Mouse (Mus musculus): ENCODE measurements around the gene Myh2. TPM values are rescaled to one million over a fixed set of nuclear protein-coding genes. Genes with fewer than 3 reads are reported as not detected.

The Myh2 gene
- under 1 TPM; 0.63 to 0.69 TPM for total RNA-seq (2021)

GRCm38 (mm10) chr11:67170727-67171126 lies at the start of gene Myh2:
TSS of gene Myh2 (plus strand) at chr11:67171027.
- intact Hi-C loops (cut with DNase I) = no loop called here
- no peak for DNase-seq (ENCODE audit: low spot score in 2 of 2)

DNA sequence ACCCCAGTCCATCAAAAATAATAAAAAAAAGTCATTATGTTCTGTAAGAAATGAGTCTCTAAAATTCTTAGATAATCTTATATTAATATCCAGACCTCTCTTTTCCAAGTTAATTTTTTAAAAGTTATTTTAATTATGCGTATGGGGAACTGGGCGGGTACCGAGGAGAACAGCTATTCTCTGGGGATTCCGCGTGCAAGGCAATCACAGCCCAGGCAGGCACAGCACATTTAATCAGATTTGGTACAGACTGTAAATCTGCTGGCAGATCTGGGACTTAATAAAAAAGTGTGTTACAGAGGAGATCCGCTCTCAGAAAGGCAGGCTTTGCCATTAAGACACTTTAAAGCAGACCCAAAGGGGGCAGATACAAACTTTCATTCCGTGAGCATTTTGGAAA lies 45.9 kb upstream of the Myh2 start:
- DNase-seq (ENCODE audit: low spot score in 2 of 2) = peak in 1 of 2 experiments; percentile 20
- intact Hi-C loops (cut with DNase I) = loop anchor here (2.0 kb wide), 1 partner anchor 104 kb away; no protein-coding TSS in a partner anchor

DNA sequence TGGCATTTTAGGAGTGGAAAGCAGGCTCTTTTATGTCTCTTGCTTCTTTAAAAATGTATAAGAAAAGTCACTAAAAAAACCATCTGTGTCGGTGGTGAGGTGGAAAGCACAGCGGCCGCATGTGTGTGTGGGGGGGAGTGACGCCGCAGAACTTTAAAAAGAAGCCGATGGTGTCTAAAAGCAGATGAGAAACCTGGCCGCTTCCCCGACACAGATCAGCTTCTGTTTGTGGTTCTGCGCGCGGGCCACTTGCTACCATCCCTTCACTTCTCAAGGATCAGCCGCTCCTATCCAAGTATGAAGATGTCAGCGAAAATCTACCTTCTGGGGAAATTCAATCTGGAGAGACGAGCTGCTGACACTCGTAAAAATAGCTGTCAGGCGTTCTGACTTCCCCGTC lies 45.5 kb upstream of the Myh2 start:
- peak; percentile 65 to 84 for DNase-seq (ENCODE audit: low spot score in 2 of 2)
- intact Hi-C loops (cut with DNase I) = loop anchor here (2.0 kb wide), 1 partner anchor 103 kb away; no protein-coding TSS in a partner anchor

- intact Hi-C loops (cut with DNase I) = no loop called here
- no peak for DNase-seq (ENCODE audit: low spot score in 2 of 2)
Measured at GRCm38 (mm10) chr11:67133526-67133925, 37.3 kb upstream of the Myh2 start.

GRCm38 (mm10) chr11:67134654-67135053 lies 36.2 kb upstream of the Myh2 start:
- intact Hi-C loops (cut with DNase I) = no loop called here
- DNase-seq (ENCODE audit: low spot score in 2 of 2) = no peak

DNA sequence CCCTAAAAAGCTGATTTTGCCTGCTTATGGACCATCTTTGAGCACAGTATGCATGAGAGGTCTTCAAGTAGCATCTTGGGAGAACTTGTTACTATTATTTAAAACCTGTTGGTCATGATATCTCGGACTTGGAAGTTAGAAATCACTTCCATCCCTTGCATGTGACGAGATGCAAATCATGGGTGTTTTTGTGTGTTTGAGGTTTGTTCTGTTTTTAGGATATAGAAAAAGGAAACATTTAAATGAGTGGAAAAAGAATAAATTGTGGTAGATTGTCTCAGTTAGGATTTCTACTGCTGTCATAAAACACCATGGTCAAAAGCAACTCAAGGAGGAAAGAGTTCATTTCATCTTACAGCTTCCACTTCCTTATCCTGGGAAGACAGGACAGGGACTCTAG lies 35.3 kb upstream of the Myh2 start:
- intact Hi-C loops (cut with DNase I) = no loop called here
- DNase-seq (ENCODE audit: low spot score in 2 of 2) = no peak

GRCm38 (mm10) chr11:67139556-67139955 lies 31.3 kb upstream of the Myh2 start:
- no peak for DNase-seq (ENCODE audit: low spot score in 2 of 2)
- intact Hi-C loops (cut with DNase I) = no loop called here

GRCm38 (mm10) chr11:67140175-67140574 lies 30.7 kb upstream of the Myh2 start:
- intact Hi-C loops (cut with DNase I) = no loop called here
- no peak for DNase-seq (ENCODE audit: low spot score in 2 of 2)

GRCm38 (mm10) chr11:67141031-67141430 lies 29.8 kb upstream of the Myh2 start:
- intact Hi-C loops (cut with DNase I) = no loop called here

GRCm38 (mm10) chr11:67142047-67142446 lies 28.8 kb upstream of the Myh2 start:
- intact Hi-C loops (cut with DNase I) = no loop called here

More at GRCm38 (mm10) chr11:67141031-67141430, 29.8 kb upstream of the Myh2 start:
- no peak for DNase-seq (ENCODE audit: low spot score in 2 of 2)

DNA sequence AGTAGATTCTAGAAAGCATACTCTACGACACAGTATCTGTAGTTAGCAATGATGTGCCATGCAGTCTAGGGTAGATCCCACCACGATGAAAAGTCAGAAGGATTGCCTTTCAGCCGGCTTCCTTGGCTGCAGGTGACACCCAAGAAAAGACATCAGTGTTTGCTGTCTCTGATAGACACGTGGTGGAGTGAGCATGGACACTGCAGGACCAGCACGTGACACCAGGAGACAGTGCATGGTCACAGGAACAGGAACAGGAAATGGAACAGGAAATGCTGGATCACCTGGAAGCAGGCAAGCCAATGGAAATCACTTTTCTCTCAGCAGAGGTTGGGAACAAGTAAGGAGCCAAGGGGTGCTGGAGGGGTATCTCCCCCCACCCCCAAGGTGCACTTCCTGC lies 27.8 kb upstream of the Myh2 start:
- intact Hi-C loops (cut with DNase I) = no loop called here

More at GRCm38 (mm10) chr11:67142047-67142446, 28.8 kb upstream of the Myh2 start:
- DNase-seq (ENCODE audit: low spot score in 2 of 2) = no peak

DNA sequence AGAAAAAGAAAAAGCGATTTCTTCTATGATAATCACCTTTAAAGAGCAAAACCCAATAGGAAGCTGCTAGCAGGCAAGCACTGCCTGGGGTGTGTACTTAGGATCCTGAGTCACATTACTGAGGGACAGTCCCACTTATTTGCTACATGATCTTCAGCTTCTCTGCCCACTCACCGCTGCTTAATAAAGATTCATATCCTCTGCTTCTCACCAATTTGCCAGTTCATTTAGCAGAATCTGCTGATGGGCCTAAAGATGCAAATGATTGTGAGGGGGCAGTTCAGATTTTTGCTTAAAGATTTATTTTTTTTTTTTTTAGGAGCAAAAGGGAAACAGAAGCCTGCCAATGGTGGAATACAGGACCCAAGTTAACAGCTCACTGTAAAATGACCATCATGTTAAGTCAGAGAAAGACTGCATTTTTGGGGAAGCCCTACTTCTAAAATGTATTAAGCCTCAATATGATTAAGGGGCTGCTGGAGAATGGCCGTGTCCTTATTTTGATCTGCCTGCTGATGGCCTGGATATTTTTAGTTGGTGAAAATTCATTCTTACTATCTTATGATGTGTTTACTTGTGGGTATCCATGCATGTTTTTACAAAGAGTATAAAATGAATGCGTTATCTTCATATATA lies 26.8 kb upstream of the Myh2 start:
- intact Hi-C loops (cut with DNase I) = no loop called here
- DNase-seq (ENCODE audit: low spot score in 2 of 2) = no peak

More for the DNA sequence above, 27.8 kb upstream of the Myh2 start:
- no peak for DNase-seq (ENCODE audit: low spot score in 2 of 2)

DNA sequence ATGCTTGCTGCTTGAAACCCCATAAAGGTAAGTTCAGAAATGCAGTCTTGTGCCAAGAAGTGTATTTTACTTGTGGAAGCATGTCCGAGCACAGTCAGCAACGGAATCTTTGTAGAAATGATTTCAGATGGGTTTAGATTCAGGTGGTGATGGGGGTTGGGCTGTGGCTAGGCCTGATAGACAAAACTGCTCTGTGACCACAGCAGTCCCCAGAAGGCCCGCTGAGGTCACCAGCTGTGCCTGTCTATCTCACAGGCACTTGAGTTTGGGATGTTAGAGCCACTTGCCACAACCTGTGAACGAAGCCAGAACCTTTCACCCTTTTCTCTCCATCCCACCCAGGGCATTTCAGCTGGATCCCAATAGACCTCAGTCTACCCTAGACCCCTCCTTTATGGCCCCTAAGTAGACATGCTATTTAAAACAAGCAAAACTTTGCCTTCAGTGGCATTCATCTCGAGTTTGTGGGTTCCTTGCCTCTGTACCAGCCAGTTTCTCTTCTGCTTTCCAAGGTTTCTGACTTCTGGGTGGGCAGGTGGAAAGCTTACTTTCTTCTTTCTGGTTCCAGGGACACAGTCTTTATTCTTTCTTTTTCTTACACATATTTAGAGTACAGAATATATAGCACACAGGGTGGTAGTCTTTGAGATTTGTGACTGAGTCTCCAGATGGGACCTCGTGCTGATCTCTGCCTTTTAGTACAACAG lies 26.1 kb upstream of the Myh2 start:
- intact Hi-C loops (cut with DNase I) = no loop called here
- no peak for DNase-seq (ENCODE audit: low spot score in 2 of 2)

- intact Hi-C loops (cut with DNase I) = no loop called here
- DNase-seq (ENCODE audit: low spot score in 2 of 2) = no peak
Measured at GRCm38 (mm10) chr11:67145482-67146408, 25.1 kb upstream of the Myh2 start.

GRCm38 (mm10) chr11:67146409-67147282 lies 24.2 kb upstream of the Myh2 start:
- DNase-seq (ENCODE audit: low spot score in 2 of 2) = no peak
- intact Hi-C loops (cut with DNase I) = no loop called here

DNA sequence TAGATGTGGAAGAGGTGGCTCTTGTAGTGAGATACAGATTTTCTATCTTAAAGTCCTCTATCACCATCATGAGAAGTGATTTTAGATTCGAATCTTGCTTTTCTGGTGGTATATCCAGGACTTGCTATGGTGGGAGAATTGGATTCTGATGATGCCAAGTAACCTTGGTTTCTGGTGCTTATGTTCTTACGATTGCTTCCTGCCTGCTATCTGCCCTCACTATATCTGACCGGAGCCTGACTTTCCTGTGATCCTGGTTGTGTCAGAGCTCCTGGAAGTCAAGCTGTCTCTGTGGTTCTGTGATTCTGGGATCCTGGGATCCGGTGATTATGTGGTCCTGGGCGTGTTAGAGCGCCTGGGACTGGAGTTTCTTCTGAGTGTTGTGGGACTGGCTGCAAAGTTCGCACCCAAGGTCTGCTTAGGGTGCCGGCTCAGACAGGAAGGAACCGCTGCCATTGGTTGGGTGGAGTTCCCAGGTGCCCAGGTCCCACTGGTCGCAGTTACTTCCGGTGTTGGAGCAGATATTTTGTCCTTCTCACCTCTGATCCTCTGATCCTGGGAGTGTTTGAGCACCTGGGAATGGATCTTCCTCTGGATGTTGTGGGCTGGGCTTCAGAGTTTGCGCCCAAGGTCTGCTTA lies 23.4 kb upstream of the Myh2 start:
- no peak for DNase-seq (ENCODE audit: low spot score in 2 of 2)
- intact Hi-C loops (cut with DNase I) = no loop called here

GRCm38 (mm10) chr11:67148286-67149012 lies 22.4 kb upstream of the Myh2 start:
- intact Hi-C loops (cut with DNase I) = no loop called here
- DNase-seq (ENCODE audit: low spot score in 2 of 2) = no peak

GRCm38 (mm10) chr11:67150237-67150636 lies 20.6 kb upstream of the Myh2 start:
- intact Hi-C loops (cut with DNase I) = no loop called here
- no peak for DNase-seq (ENCODE audit: low spot score in 2 of 2)
